Mouse (Mus musculus): ENCODE data around the gene Neurog3. TPM values are rescaled to one million over a fixed set of nuclear protein-coding genes. Genes with fewer than 3 reads are reported as not detected.

Gene Neurog3
- total and polyA plus RNA-seq, 3 experiments = not detected

- no peaks in the 10 kb centered on the region for H3K9me3 ChIP-seq (replicated peaks; ENCODE audit: insufficient read depth, low read length)
- TF ChIP-seq POLR2AphosphoS5 (IDR thresholded peaks at IDR 0.05; ENCODE audit: borderline replicate concordance, low read depth, low read length) (no peak), USF1 (IDR thresholded peaks at IDR 0.05; ENCODE audit: low read depth, low read length) (peak; percentile 72), MYC (IDR thresholded peaks at IDR 0.05; ENCODE audit: low read depth, low read length) (no peak)
- H3K4me3 ChIP-seq (ENCODE audit: control insufficient read depth in 1 of 2, insufficient read depth in 1 of 2, low read depth in 2 of 2, low read length in 2 of 2) = no peak overlapping the region
- no peaks in the 10 kb centered on the region for H3K27me3 ChIP-seq (ENCODE audit: control insufficient read depth in 1 of 2, insufficient read depth in 2 of 2, low read length in 2 of 2)
- no peaks in the 10 kb centered on the region for H3K36me3 ChIP-seq (ENCODE audit: control insufficient read depth in 1 of 2, insufficient read depth in 2 of 2, low read length in 2 of 2)
- no peak overlapping the region for H3K27ac ChIP-seq (ENCODE audit: control insufficient read depth, low read depth, low read length)
- H3K79me2 ChIP-seq (ENCODE audit: control insufficient read depth, insufficient read depth, low read length, poor library complexity) = no peaks in the 10 kb centered on the region
- no peak overlapping the region for H3K9ac ChIP-seq (ENCODE audit: control insufficient read depth, low read depth, low read length, poor library complexity, severe bottlenecking)
- H3K4me1 ChIP-seq (ENCODE audit: control insufficient read depth in 1 of 2, insufficient read depth in 2 of 2, low read length in 2 of 2) = no peaks in the 10 kb centered on the region
- no peak for DNase-seq (ENCODE audit: low read depth, low spot score)
Observed at GRCm38 (mm10) chr10:62181701-62182100, 48.8 kb downstream of the Neurog3 start.

- H3K9ac ChIP-seq (ENCODE audit: control insufficient read depth, low read depth, low read length, poor library complexity, severe bottlenecking) = no peak overlapping the region
- no peak overlapping the region for H3K27ac ChIP-seq (ENCODE audit: control insufficient read depth, low read depth, low read length)
- H3K79me2 ChIP-seq (ENCODE audit: control insufficient read depth, insufficient read depth, low read length, poor library complexity) = no peaks in the 10 kb centered on the region
- no peaks in the 10 kb centered on the region for H3K36me3 ChIP-seq (ENCODE audit: control insufficient read depth in 1 of 2, insufficient read depth in 2 of 2, low read length in 2 of 2)
- DNase-seq (ENCODE audit: low read depth, low spot score) = no peak
- no peaks in the 10 kb centered on the region for H3K4me1 ChIP-seq (ENCODE audit: control insufficient read depth in 1 of 2, insufficient read depth in 2 of 2, low read length in 2 of 2)
- no peaks in the 10 kb centered on the region for H3K9me3 ChIP-seq (replicated peaks; ENCODE audit: insufficient read depth, low read length)
- TF ChIP-seq USF1 (IDR thresholded peaks at IDR 0.05; ENCODE audit: low read depth, low read length) (no peak), GATA1 (IDR thresholded peaks at IDR 0.05; ENCODE audit: low read depth, low read length) (no peak), HCFC1 (IDR thresholded peaks at IDR 0.05; ENCODE audit: low read depth, low read length) (no peak), GABPA (IDR thresholded peaks at IDR 0.05; ENCODE audit: low read depth, low read length) (no peak), TAL1 (IDR thresholded peaks at IDR 0.05; ENCODE audit: low read length) (no peak), NELFE (IDR thresholded peaks at IDR 0.05; ENCODE audit: low read depth, low read length) (no peak), MYC (IDR thresholded peaks at IDR 0.05; ENCODE audit: low read depth, low read length) (no peak), UBTF (IDR thresholded peaks at IDR 0.05; ENCODE audit: borderline replicate concordance, insufficient read depth, low read depth, low read length) (no peak), E2F4 (IDR thresholded peaks at IDR 0.05; ENCODE audit: borderline replicate concordance, low read depth, low read length) (no peak), MAFK (IDR thresholded peaks at IDR 0.05; ENCODE audit: borderline replicate concordance, low read depth, low read length) (no peak), ZKSCAN1 (IDR thresholded peaks at IDR 0.05; ENCODE audit: low read depth, low read length) (no peak), MYB (IDR thresholded peaks at IDR 0.05; ENCODE audit: low read depth, low read length) (no peak), SMC3 (IDR thresholded peaks at IDR 0.05; ENCODE audit: low read depth, low read length) (no peak), ZNF384 (IDR thresholded peaks at IDR 0.05; ENCODE audit: low read depth, low read length) (no peak), TCF12 (IDR thresholded peaks at IDR 0.05; ENCODE audit: low read depth, low read length) (no peak), CHD1 (IDR thresholded peaks at IDR 0.05; ENCODE audit: low read depth, low read length) (no peak), ZC3H11A (IDR thresholded peaks at IDR 0.05; ENCODE audit: low read depth, low read length) (no peak), POLR2A (IDR thresholded peaks at IDR 0.05; ENCODE audit: control insufficient read depth in 1 of 2, insufficient read depth in 1 of 2, low read depth in 1 of 2, low read length in 2 of 2, poor library complexity in 1 of 2) (no peak)
- no peak overlapping the region for H3K4me3 ChIP-seq (ENCODE audit: control insufficient read depth in 1 of 2, insufficient read depth in 1 of 2, low read depth in 2 of 2, low read length in 2 of 2)
- no peaks in the 10 kb centered on the region for H3K27me3 ChIP-seq (ENCODE audit: control insufficient read depth in 1 of 2, insufficient read depth in 2 of 2, low read length in 2 of 2)
Observed at GRCm38 (mm10) chr10:62182471-62183014, 49.7 kb downstream of the Neurog3 start.

Measured in MEL (cell line).